Mouse (Mus musculus): ENCODE measurements at regions not wholly inside any gene's neighbourhood (a gene's known extent, or its start where the extent isn't known, plus 50 kb on each side); places are given as distances from the start of the nearest gene placed in this dataset.

DNA sequence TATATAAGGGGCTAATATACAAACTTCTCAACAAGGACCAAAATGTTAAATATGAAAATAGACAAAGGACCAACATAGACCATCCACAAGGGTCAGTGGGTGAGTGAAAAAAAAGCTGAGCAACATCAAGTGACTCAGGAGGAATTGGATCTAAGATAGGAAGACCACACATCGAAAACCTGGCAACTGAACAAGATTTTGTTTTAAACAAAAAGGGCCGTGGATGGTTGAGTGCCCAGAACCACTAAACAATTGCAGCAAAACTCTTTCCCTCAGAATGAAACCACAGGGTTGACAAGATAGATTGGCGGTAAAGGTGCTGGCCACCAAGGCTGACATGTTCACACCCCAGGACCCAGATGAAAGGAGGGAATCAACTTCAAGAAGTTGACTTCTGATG is 215.7 kb upstream of the Gm5148 start:
- no peak for ATAC-seq (ENCODE audit: insufficient number of reproducible peaks, low FRiP score, low TSS enrichment)

- no peak for ATAC-seq (ENCODE audit: insufficient number of reproducible peaks, low FRiP score, low TSS enrichment)
Measured at GRCm38 (mm10) chr3:37938870-37939269, 214.6 kb upstream of the Gm5148 start.

- ATAC-seq (ENCODE audit: insufficient number of reproducible peaks, low FRiP score, low TSS enrichment) = no peak
Measured at GRCm38 (mm10) chr3:37938284-37938596, 213.9 kb upstream of the Gm5148 start.

- ATAC-seq (ENCODE audit: insufficient number of reproducible peaks, low FRiP score, low TSS enrichment) = no peak
Measured at GRCm38 (mm10) chr3:37937381-37938283, 213.3 kb upstream of the Gm5148 start.

GRCm38 (mm10) chr3:37936251-37936931 is 212.1 kb upstream of the Gm5148 start:
- ATAC-seq (ENCODE audit: insufficient number of reproducible peaks, low FRiP score, low TSS enrichment) = no peak

DNA sequence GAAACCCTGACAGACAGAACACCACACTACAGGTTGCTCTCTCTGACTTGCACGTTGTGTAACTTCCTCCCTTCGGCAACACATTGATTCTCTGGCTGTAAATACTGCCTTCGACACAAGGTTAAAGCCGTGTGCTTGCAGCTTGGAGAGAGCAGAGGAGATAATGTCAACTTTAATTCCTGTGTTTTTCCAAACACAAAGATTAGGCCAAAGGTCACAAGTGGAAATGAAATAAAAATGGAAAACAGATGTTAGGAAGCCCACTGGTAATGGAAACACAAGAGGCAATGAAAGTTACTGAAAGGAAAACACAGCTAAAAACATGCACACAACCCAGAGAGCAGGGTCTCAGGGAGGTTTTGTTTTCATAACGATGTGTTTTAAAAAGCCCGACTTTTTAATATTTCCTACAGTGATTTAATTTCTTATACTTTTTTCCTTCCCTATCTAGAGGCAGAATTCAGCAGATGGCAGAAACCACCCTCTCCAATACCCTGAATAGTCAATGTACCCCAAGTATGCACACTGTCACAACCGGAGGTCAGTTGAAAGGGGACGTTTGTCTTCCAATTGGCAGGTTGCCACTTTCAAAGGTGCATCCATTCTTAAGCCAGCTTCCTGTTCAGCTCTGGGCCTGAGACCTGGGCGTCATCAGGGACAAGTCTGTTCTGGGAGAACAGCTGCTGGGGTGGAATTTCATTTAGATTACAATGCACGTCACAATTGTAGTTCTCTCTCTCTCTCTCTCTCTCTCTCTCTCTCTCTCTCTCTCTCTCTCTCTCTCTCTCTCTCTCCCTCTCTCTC is 210.8 kb upstream of the Gm5148 start:
- no peak for ATAC-seq (ENCODE audit: insufficient number of reproducible peaks, low FRiP score, low TSS enrichment)

GRCm38 (mm10) chr3:37934236-37934635 is 209.9 kb upstream of the Gm5148 start:
- no peak for ATAC-seq (ENCODE audit: insufficient number of reproducible peaks, low FRiP score, low TSS enrichment)

GRCm38 (mm10) chr3:37928731-37929130 is 204.4 kb upstream of the Gm5148 start:
- no peak for ATAC-seq (ENCODE audit: insufficient number of reproducible peaks, low FRiP score, low TSS enrichment)

DNA sequence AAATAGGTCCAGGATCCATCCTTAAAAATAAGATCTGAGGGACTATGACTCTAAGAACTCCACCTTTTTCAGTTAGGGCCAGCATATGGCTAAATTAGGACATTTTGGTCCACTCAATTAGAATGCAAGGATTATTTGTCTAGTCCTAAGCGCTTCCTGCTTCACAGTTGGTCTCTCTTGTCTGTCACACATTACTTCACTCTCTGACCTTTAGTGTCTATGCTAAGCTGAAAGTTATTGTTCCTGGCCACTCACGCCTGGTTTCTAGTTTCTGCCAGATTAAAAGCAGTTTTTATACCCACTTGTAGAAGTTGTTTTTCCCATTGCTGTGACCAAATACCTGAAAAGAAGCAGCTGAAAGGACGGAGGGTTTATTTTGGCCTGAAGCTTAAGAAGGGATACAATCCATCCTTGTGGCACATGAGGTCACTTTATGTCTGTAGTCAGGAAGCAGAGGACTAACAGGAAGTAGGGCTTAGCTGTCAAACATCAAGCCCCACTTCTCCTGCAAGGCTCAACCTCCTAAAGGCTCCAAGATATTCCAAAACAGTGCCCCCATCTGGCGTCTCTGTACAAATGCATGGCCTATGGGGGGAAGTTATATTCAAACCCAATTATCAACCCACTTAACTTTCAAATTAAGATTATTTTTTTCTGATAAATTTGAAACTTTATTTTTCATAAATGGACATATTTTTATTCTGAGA is 195.3 kb upstream of the Gm5148 start:
- ATAC-seq (ENCODE audit: insufficient number of reproducible peaks, low FRiP score, low TSS enrichment) = no peak

GRCm38 (mm10) chr3:37916786-37917479 is 192.6 kb upstream of the Gm5148 start:
- no peak for ATAC-seq (ENCODE audit: insufficient number of reproducible peaks, low FRiP score, low TSS enrichment)

GRCm38 (mm10) chr3:37916281-37916680 is 192.0 kb upstream of the Gm5148 start:
- ATAC-seq (ENCODE audit: insufficient number of reproducible peaks, low FRiP score, low TSS enrichment) = no peak

- no peak for ATAC-seq (ENCODE audit: insufficient number of reproducible peaks, low FRiP score, low TSS enrichment)
Measured at GRCm38 (mm10) chr3:37915673-37916072, 191.4 kb upstream of the Gm5148 start.

- ATAC-seq (ENCODE audit: insufficient number of reproducible peaks, low FRiP score, low TSS enrichment) = no peak
Measured at GRCm38 (mm10) chr3:37914136-37914535, 189.8 kb upstream of the Gm5148 start.

DNA sequence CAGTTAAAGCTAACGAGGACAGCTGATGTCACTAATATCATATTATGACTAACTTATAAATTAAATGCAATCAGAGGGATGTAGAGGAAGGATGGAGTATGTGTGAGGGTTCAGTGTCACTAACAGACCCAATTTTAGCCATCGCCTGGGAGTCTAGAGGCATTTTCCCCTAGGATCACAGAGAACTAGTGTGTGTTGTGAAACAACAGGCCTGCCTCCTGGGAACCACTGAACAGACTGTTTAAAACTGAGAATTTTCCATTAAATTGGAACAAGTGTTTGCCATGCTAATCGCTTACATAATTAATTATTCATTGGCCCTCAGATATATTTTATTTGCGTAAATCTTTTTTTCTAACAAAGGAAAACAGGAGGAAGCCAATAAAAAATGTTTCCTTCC is 185.5 kb upstream of the Gm5148 start:
- ATAC-seq (ENCODE audit: insufficient number of reproducible peaks, low FRiP score, low TSS enrichment) = no peak

- no peak for ATAC-seq (ENCODE audit: insufficient number of reproducible peaks, low FRiP score, low TSS enrichment)
Measured at GRCm38 (mm10) chr3:37909008-37909407, 184.7 kb upstream of the Gm5148 start.

- no peak for ATAC-seq (ENCODE audit: insufficient number of reproducible peaks, low FRiP score, low TSS enrichment)
Measured at GRCm38 (mm10) chr3:37908456-37908855, 184.2 kb upstream of the Gm5148 start.

DNA sequence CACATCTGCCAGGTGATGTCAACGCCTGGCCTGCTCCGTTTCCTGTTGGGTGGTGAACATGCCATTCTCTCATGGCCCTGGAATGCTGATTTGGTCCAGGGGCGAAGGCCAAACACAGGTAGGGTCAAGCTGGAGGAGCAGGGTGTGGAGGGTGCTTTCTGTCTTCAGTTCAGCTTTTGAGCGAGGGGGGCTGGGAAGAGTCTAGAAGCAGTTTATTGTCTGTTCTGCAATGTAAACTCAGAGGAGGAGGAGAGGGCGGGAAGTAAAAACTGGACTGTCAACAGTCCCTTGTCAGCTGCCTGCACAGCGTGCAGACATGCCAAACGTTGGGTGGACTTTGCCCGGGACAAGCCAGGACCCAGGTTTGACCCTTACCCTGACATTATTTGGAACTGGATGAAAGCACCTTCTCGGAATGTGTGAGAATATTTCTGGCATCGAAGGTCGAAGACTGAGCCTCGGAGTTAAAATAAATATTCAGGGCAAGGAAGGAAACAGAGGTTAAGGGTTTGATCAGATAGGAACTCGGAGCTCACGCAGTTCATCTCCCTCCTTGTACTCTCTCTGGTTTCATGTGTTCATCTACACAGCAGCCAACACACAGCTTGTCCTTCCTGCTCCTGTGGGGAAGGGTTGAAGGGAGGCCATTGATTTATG is 183.3 kb upstream of the Gm5148 start:
- ATAC-seq (ENCODE audit: insufficient number of reproducible peaks, low FRiP score, low TSS enrichment) = no peak

- no peak for ATAC-seq (ENCODE audit: insufficient number of reproducible peaks, low FRiP score, low TSS enrichment)
Measured at GRCm38 (mm10) chr3:37906806-37907251, 182.5 kb upstream of the Gm5148 start.

GRCm38 (mm10) chr3:37904188-37904587 is 179.9 kb upstream of the Gm5148 start:
- no peak for ATAC-seq (ENCODE audit: insufficient number of reproducible peaks, low FRiP score, low TSS enrichment)

All from cerebellum, adult (tissue).